Mouse (Mus musculus): ENCODE data around the gene Lyz2. TPM values are rescaled to one million over a fixed set of nuclear protein-coding genes. Genes with fewer than 3 reads are reported as not detected.

Gene Lyz2
- total RNA-seq, 2 experiments from 2014 or later, result 7.2 to 8.3 TPM

Other genes starting within 250 kb of the Lyz2 start
- not detected for gene Lrrc10, start 237.0 kb downstream of the Lyz2 start, total RNA-seq (2021)
- gene Cct2, start 218.5 kb downstream of the Lyz2 start, total RNA-seq (2021), result 100 to 1,000 TPM; 186 to 187 TPM
- 10 to 100 TPM; 28.3 to 29.3 TPM for gene Frs2, start 133.8 kb downstream of the Lyz2 start, total RNA-seq (2021)
- 10 to 100 TPM; 56.6 to 61.7 TPM for gene Yeats4, start 57.8 kb downstream of the Lyz2 start, total RNA-seq (2021)
- gene 9530003J23Rik, start 43.6 kb downstream of the Lyz2 start, total RNA-seq (2021), result not detected
- 1 to 10 TPM in 1 of 2 experiments, under 1 TPM in 1; 0.93 to 1.4 TPM for gene Lyz1, start 10.5 kb upstream of the Lyz2 start, total RNA-seq (2021)
- gene Cpsf6, start 97.7 kb upstream of the Lyz2 start, total RNA-seq (2021), result 100 to 1,000 TPM; 102 TPM